Mouse (Mus musculus) C2C12 (cell line): ENCODE results near the gene Gins2.

Source experiments
- CEBPB ChIP-seq: IDR thresholded peaks from one replicate; pipeline ENCODE4 v1.6.1; 2011; ENCODE audit warnings: low read depth, mild to moderate bottlenecking, control low read depth, moderate library complexity
- CTCF ChIP-seq: IDR thresholded peaks from one replicate; pipeline ENCODE4 v1.5.1; 2011; ENCODE audit not compliant: control insufficient read depth, insufficient read depth, insufficient read length
- FOSL1 ChIP-seq: IDR thresholded peaks from one replicate; pipeline ENCODE4 v1.8.0; 2011; ENCODE audit warnings: mild to moderate bottlenecking, low read length; ENCODE audit not compliant: poor library complexity, insufficient read depth, severe bottlenecking
- MAX ChIP-seq: IDR thresholded peaks from one replicate; pipeline ENCODE4 v1.6.1; 2011; ENCODE audit warnings: mild to moderate bottlenecking, control low read depth
- MYOD1 ChIP-seq: IDR thresholded peaks from one replicate; pipeline ENCODE4 v1.6.1; 2011; ENCODE audit warnings: low read depth; ENCODE audit not compliant: control insufficient read depth, insufficient read length
- MYOG ChIP-seq: IDR thresholded peaks from one replicate; pipeline ENCODE4 v1.6.1; 2011; ENCODE audit not compliant: control insufficient read depth, insufficient read length; ENCODE audit errors: extremely low read depth
- USF1 ChIP-seq: IDR thresholded peaks from one replicate; pipeline ENCODE4 v1.6.1; 2011; ENCODE audit warnings: low read depth, mild to moderate bottlenecking, control low read depth, moderate library complexity

- TF ChIP-seq CTCF: no peak
- no peak for TF ChIP-seq CEBPB
- no peak for TF ChIP-seq USF1
- no peak for TF ChIP-seq FOSL1
- TF ChIP-seq MAX: no peak
- TF ChIP-seq MYOD1: no peak
- TF ChIP-seq MYOG: no peak
Measured at GRCm38 (mm10) chr8:120626461-120626860, 37.4 kb upstream of the Gins2 start.
